Mouse (Mus musculus) ES-Bruce4 (cell line): ENCODE results near the gene Ubc. TPM values are rescaled to one million over a fixed set of nuclear protein-coding genes. Genes with fewer than 3 reads are reported as not detected.

Source experiments
- H3K27ac ChIP-seq: 2 replicates; pipeline ENCODE4 v1.5.1; 2012; ENCODE audit warnings: low read length, inconsistent platforms; ENCODE audit not compliant: insufficient read depth
- H3K27me3 ChIP-seq: 2 replicates; pipeline ENCODE4 v1.6.1; 2012; ENCODE audit warnings: mild to moderate bottlenecking, low read length, inconsistent platforms; ENCODE audit not compliant: control insufficient read depth, poor library complexity, insufficient read depth, severe bottlenecking
- H3K36me3 ChIP-seq: 2 replicates; pipeline ENCODE4 v1.6.1; 2012; ENCODE audit warnings: inconsistent platforms, mild to moderate bottlenecking, low read length, moderate library complexity; ENCODE audit not compliant: control insufficient read depth, poor library complexity, insufficient read depth, severe bottlenecking
- H3K4me1 ChIP-seq: one replicate; pipeline ENCODE4 v1.8.1; 2011; ENCODE audit warnings: low read length; ENCODE audit not compliant: control insufficient read depth, insufficient read depth
- H3K4me3 ChIP-seq: 2 replicates; pipeline ENCODE4 v1.5.1; 2011; ENCODE audit warnings: low read depth, mild to moderate bottlenecking, low read length
- H3K9ac ChIP-seq: 2 replicates; pipeline ENCODE4 v1.6.1; 2012; ENCODE audit warnings: low read depth, mild to moderate bottlenecking, inconsistent platforms; ENCODE audit not compliant: poor library complexity, severe bottlenecking
- H3K9me3 ChIP-seq: replicated peaks from 2 replicates; pipeline ENCODE4 v1.6.1; 2012; ENCODE audit warnings: mild to moderate bottlenecking, low read length, inconsistent platforms; ENCODE audit not compliant: control insufficient read depth, poor library complexity, insufficient read depth, severe bottlenecking
- CTCF ChIP-seq: IDR thresholded peaks from one replicate; pipeline ENCODE4 v1.8.1; 2011; ENCODE audit warnings: low read depth, low read length
- EP300 ChIP-seq: IDR thresholded peaks from 2 replicates; pipeline ENCODE4 v1.6.1; 2011; ENCODE audit warnings: low read depth, low read length; ENCODE audit not compliant: insufficient read depth
- POLR2A ChIP-seq: IDR thresholded peaks from one replicate; pipeline ENCODE4 v1.8.1; 2011; ENCODE audit warnings: low read length; ENCODE audit not compliant: insufficient read depth
- polyA plus RNA-seq: library from polyadenylated mRNA; stranded (reverse); fragments of >200 nt; gene quantifications from 2 replicates; pipeline ENCODE4 v1.2.4, GENCODE M21; 2011; ENCODE audit warnings: low read depth; ENCODE audit not compliant: missing spikeins, insufficient read depth, insufficient read length

Ubc gene
- polyA plus RNA-seq, 1 experiment: 334 TPM

DNA sequence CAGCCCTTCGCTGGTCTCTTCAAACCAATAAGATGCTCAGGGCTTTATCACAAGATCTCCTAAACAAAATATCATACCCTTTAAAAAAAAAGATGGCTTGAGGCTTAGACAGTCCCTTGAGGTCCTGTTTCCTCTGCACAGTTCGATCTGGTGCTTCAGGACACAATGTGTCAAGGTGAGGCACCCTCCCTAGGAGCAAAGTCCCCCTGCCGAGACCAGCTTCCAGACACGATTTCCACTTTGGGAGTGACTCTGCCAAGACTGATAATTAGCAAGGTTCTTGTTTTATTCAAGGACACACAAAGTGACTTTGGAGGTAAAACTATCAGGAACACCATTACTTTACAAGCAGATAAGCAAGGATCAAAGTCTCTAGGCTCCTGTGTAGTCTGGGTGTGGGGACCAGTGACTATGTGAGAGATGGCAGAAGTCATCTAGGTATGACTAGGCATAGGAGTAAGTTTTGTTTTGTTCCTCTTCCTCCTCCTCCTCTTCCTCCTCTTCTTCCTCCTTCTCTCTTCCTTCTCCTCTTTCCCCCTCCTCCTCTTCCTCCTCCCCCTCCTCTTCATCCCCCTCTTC lies 25.1 kb downstream of the Ubc start:
- no peak overlapping the region for H3K9ac ChIP-seq
- H3K27me3 ChIP-seq: no peaks in the 10 kb centered on the region
- no peaks in the 10 kb centered on the region for H3K36me3 ChIP-seq
- H3K27ac ChIP-seq: no peak overlapping the region
- no peaks in the 10 kb centered on the region for H3K4me1 ChIP-seq
- no peak overlapping the region for H3K4me3 ChIP-seq
- H3K9me3 ChIP-seq: no peaks in the 10 kb centered on the region
- TF ChIP-seq POLR2A (no peak), CTCF (no peak), EP300 (no peak)

DNA sequence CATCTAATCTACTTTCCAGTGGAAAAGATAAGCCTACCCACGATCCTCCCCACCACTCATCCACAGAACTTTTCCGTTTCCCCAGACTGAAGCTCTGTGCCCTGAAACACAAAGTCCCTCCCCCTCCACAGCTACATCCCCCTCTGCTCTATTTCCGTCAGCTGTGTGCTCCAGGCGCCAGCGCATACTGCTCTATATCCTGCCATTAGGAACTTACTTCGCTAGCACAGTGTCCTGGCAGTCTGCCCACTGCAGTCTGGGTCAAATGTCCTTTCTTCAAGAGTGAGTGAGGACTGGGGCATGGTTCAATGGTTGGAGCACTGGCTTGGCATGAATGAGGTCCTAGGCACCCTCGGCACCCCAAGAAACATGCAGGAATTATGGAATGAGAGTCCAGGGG lies 26.1 kb downstream of the Ubc start:
- Histone ChIP-seq H3K27me3 (no peaks in the 10 kb centered on the region), H3K4me3 (no peak overlapping the region), H3K9me3 (no peaks in the 10 kb centered on the region), H3K27ac (no peak overlapping the region), H3K4me1 (no peaks in the 10 kb centered on the region), H3K36me3 (no peaks in the 10 kb centered on the region), H3K9ac (no peak overlapping the region)
- no peak for TF ChIP-seq EP300
- no peak for TF ChIP-seq POLR2A

DNA sequence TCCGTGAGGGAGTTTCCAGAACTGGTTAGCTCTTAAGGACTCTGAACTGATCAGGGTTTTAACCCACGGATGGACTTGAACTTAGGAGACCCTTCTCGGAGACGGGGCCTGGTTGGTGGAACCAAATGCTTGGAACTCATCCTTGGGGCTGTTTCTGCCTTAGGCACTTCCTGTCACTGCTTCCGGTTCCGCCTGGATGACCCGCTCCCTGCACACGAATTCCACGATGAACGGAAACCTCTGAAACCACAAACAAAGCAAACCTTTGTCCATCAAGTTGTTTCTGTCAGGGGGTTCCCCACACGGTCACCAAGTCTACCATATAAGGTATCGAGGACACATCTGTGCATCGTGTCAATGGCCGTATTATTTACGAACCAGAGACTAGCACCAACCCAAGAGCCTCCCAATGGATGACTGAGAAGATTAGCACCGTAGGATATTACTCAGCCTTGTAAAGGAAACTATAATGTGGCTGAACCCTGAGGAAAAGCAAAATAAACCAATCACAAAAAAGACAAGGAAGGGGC lies 29.0 kb downstream of the Ubc start:
- Histone ChIP-seq H3K9me3 (no peaks in the 10 kb centered on the region), H3K4me3 (no peak overlapping the region), H3K27me3 (no peaks in the 10 kb centered on the region), H3K27ac (no peak overlapping the region), H3K4me1 (no peaks in the 10 kb centered on the region), H3K9ac (no peak overlapping the region), H3K36me3 (no peaks in the 10 kb centered on the region)
- no peak for TF ChIP-seq CTCF
- TF ChIP-seq POLR2A: no peak
- TF ChIP-seq EP300: no peak

DNA sequence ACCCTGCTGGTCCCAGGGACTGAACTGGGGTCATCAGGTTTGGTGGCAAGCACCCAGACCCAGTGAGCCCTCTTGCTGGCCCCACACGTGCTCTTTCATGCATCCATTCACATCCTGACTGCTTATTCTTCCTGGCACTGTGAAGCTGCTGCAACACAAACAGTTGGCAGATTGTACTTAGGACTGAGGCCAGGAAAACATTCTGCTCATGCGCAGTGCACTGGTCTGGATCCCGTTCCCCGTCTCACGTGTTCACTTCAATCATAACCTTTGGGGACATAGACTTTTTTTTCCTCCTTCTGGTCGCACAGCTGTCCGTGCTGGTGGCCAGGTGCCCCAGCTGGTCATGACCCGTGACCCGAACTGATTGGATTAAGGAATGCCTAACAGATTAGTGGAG lies 29.4 kb downstream of the Ubc start:
- Histone ChIP-seq H3K36me3 (no peaks in the 10 kb centered on the region), H3K4me1 (no peaks in the 10 kb centered on the region), H3K4me3 (no peak overlapping the region), H3K9ac (no peak overlapping the region), H3K27ac (no peak overlapping the region), H3K27me3 (no peaks in the 10 kb centered on the region), H3K9me3 (no peaks in the 10 kb centered on the region)
- TF ChIP-seq CTCF: no peak
- no peak for TF ChIP-seq POLR2A
- no peak for TF ChIP-seq EP300

DNA sequence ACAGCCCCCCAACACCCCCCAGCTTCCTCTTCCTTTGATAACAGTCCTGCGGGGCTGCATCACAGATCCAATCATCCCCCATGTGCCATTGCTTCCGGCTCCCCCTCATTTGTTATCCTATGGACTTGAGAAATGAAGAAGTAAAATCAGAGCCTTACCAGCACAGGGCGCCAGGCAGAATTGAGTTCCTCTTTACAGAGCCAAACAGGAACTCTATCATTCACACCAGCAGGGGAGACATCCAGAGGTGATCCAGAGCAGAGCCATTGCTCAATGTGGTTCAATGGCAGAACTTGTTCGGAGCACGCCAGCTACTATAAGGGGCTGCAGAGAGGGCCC lies 31.8 kb downstream of the Ubc start:
- H3K27me3 ChIP-seq: no peaks in the 10 kb centered on the region
- H3K9ac ChIP-seq: no peak overlapping the region
- no peak overlapping the region for H3K4me3 ChIP-seq
- no peaks in the 10 kb centered on the region for H3K9me3 ChIP-seq
- H3K4me1 ChIP-seq: peaks cover 7% of the 10 kb centered on the region
- no peaks in the 10 kb centered on the region for H3K36me3 ChIP-seq
- H3K27ac ChIP-seq: no peak overlapping the region
- TF ChIP-seq CTCF (no peak), EP300 (no peak)

DNA sequence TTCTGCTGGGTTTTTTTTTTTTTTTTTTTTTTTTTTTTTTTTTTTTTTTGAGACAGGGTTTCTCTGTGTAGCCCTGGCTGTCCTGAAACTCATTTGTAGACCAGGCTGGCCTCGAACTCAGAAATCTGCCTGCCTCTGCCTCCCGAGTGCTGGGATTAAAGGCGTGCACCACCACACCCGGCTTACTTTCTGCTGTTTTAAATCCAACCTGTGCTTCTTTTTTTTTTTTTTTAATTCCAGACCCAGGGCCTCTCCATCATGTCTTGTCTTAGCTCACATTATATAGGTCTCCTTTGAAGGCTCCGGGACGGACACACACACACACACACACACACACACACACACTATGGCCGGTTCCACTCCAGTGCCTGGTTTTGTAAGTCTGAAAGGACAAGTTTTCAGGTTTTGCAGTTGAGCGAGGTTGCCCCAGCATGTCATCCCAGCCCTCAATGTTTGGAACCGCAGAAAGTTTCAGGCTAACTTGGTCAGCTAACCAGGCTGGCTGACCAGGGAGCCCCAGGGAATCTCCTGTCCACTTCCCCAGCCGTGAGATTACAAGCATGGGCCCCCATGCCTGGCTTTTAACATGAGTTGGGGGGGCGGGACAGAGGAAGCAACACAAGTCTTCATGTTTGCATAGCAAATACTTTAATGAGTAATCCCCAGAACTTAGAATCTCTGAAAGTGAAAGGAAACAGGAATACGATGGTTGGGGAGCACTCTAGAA lies 32.3 kb downstream of the Ubc start:
- Histone ChIP-seq H3K9ac (no peak overlapping the region), H3K4me3 (no peak overlapping the region), H3K36me3 (no peaks in the 10 kb centered on the region), H3K9me3 (no peaks in the 10 kb centered on the region), H3K27me3 (no peaks in the 10 kb centered on the region), H3K27ac (no peak overlapping the region), H3K4me1 (peaks cover 7% of the 10 kb centered on the region)
- TF ChIP-seq POLR2A (no peak), CTCF (no peak), EP300 (no peak)
